Mouse (Mus musculus): Measurements from ENCODE around the gene Utrn. TPM values are rescaled to one million over a fixed set of nuclear protein-coding genes. Genes with fewer than 3 reads are reported as not detected.

Utrn gene
- polyA plus RNA-seq, 1 experiment from 2014 or later: 21.5 TPM

- whole genome bisulfite sequencing: 79% methylated on average over 4 of the region's 4 CpGs
Observed at GRCm38 (mm10) chr10:12489551-12490177, 379.5 kb downstream of the Utrn start.

GRCm38 (mm10) chr10:12488518-12488917 is 380.6 kb downstream of the Utrn start:
- 37% methylated on average over 3 of the region's 3 CpGs for WGBS
- 0 out of 2 replicates have a peak, but pooled peaks have one; percentile 43 for ATAC-seq
- Histone ChIP-seq H3K36me3 (ENCODE audit: control insufficient read depth, insufficient read depth) (no peaks in the 10 kb centered on the region), H3K9ac (ENCODE audit: low read depth, low read length) (no peak overlapping the region), H3K27me3 (replicated peaks; ENCODE audit: control insufficient read depth, insufficient read depth, low read length) (no peaks in the 10 kb centered on the region), H3K4me1 (replicated peaks; ENCODE audit: control insufficient read depth, insufficient read depth, low read length) (0 out of 2 replicates have a peak, but pooled peaks cover 5% of the 10 kb centered on the region), H3K4me3 (ENCODE audit: low read depth, low read length) (no peak overlapping the region), H3K4me2 (replicated peaks; ENCODE audit: low read depth) (no peak overlapping the region), H3K9me3 (ENCODE audit: control insufficient read depth) (no peaks in the 10 kb centered on the region), H3K27ac (ENCODE audit: low read depth, low read length) (no peak overlapping the region)
- TF ChIP-seq CTCF (IDR thresholded peaks at IDR 0.05; ENCODE audit: low read depth): no peak

More at GRCm38 (mm10) chr10:12489551-12490177, 379.5 kb downstream of the Utrn start:
- Histone ChIP-seq H3K9ac (ENCODE audit: low read depth, low read length) (no peak overlapping the region), H3K27me3 (replicated peaks; ENCODE audit: control insufficient read depth, insufficient read depth, low read length) (no peaks in the 10 kb centered on the region), H3K4me3 (ENCODE audit: low read depth, low read length) (no peak overlapping the region), H3K27ac (ENCODE audit: low read depth, low read length) (no peak overlapping the region), H3K36me3 (ENCODE audit: control insufficient read depth, insufficient read depth) (no peaks in the 10 kb centered on the region), H3K4me2 (replicated peaks; ENCODE audit: low read depth) (no peak overlapping the region), H3K9me3 (ENCODE audit: control insufficient read depth) (no peaks in the 10 kb centered on the region), H3K4me1 (replicated peaks; ENCODE audit: control insufficient read depth, insufficient read depth, low read length) (0 out of 2 replicates have a peak, but pooled peaks cover 5% of the 10 kb centered on the region)
- TF ChIP-seq CTCF (IDR thresholded peaks at IDR 0.05; ENCODE audit: low read depth): no peak
- ATAC-seq: no peak

- no peak for TF ChIP-seq CTCF (IDR thresholded peaks at IDR 0.05; ENCODE audit: low read depth)
- H3K27me3 ChIP-seq (replicated peaks; ENCODE audit: control insufficient read depth, insufficient read depth, low read length): no peaks in the 10 kb centered on the region
- no peak for ATAC-seq
- 56% methylated on average over 5 of the region's 5 CpGs for whole genome bisulfite sequencing
- H3K27ac ChIP-seq (ENCODE audit: low read depth, low read length): no peak overlapping the region
- no peak overlapping the region for H3K4me3 ChIP-seq (ENCODE audit: low read depth, low read length)
- H3K9me3 ChIP-seq (ENCODE audit: control insufficient read depth): no peaks in the 10 kb centered on the region
- no peak overlapping the region for H3K4me2 ChIP-seq (replicated peaks; ENCODE audit: low read depth)
- no peak overlapping the region for H3K9ac ChIP-seq (ENCODE audit: low read depth, low read length)
- H3K4me1 ChIP-seq (replicated peaks; ENCODE audit: control insufficient read depth, insufficient read depth, low read length): 0 out of 2 replicates have a peak, but pooled peaks cover 5% of the 10 kb centered on the region
- H3K36me3 ChIP-seq (ENCODE audit: control insufficient read depth, insufficient read depth): no peaks in the 10 kb centered on the region
Observed at GRCm38 (mm10) chr10:12488117-12488516, 381.0 kb downstream of the Utrn start.

- H3K4me2 ChIP-seq (replicated peaks; ENCODE audit: low read depth): no peak overlapping the region
- H3K27ac ChIP-seq (ENCODE audit: low read depth, low read length): no peak overlapping the region
- WGBS: 35% methylated on average over 1 of the region's 1 CpGs
- H3K27me3 ChIP-seq (replicated peaks; ENCODE audit: control insufficient read depth, insufficient read depth, low read length): no peaks in the 10 kb centered on the region
- no peak for TF ChIP-seq CTCF (IDR thresholded peaks at IDR 0.05; ENCODE audit: low read depth)
- H3K9ac ChIP-seq (ENCODE audit: low read depth, low read length): no peak overlapping the region
- no peak overlapping the region for H3K4me3 ChIP-seq (ENCODE audit: low read depth, low read length)
- peak; percentile 74 for ATAC-seq
- peaks cover 3% of the 10 kb centered on the region; the same call in 1 of the 2 replicates for H3K36me3 ChIP-seq (ENCODE audit: control insufficient read depth, insufficient read depth)
- H3K4me1 ChIP-seq (replicated peaks; ENCODE audit: control insufficient read depth, insufficient read depth, low read length): 0 out of 2 replicates have a peak, but pooled peaks cover 2% of the 10 kb centered on the region
- H3K9me3 ChIP-seq (ENCODE audit: control insufficient read depth): no peaks in the 10 kb centered on the region
Observed at GRCm38 (mm10) chr10:12483494-12483893, 385.7 kb downstream of the Utrn start.

- H3K4me1 ChIP-seq (replicated peaks; ENCODE audit: control insufficient read depth, insufficient read depth, low read length): no peaks in the 10 kb centered on the region
- H3K4me2 ChIP-seq (replicated peaks; ENCODE audit: low read depth): no peak overlapping the region
- no peak overlapping the region for H3K9ac ChIP-seq (ENCODE audit: low read depth, low read length)
- no peak overlapping the region for H3K27ac ChIP-seq (ENCODE audit: low read depth, low read length)
- 45% methylated on average over 3 of the region's 3 CpGs for WGBS
- H3K9me3 ChIP-seq (ENCODE audit: control insufficient read depth): no peaks in the 10 kb centered on the region
- peaks cover 3% of the 10 kb centered on the region; the same call in 1 of the 2 replicates for H3K36me3 ChIP-seq (ENCODE audit: control insufficient read depth, insufficient read depth)
- no peak overlapping the region for H3K4me3 ChIP-seq (ENCODE audit: low read depth, low read length)
- no peak for TF ChIP-seq CTCF (IDR thresholded peaks at IDR 0.05; ENCODE audit: low read depth)
- peak; percentile 90 for ATAC-seq
- no peaks in the 10 kb centered on the region for H3K27me3 ChIP-seq (replicated peaks; ENCODE audit: control insufficient read depth, insufficient read depth, low read length)
Observed at GRCm38 (mm10) chr10:12482975-12483374, 386.2 kb downstream of the Utrn start.

GRCm38 (mm10) chr10:12474850-12475621 is 394.1 kb downstream of the Utrn start:
- Histone ChIP-seq H3K27ac (ENCODE audit: low read depth, low read length) (no peak overlapping the region), H3K4me2 (replicated peaks; ENCODE audit: low read depth) (no peak overlapping the region), H3K9me3 (ENCODE audit: control insufficient read depth) (no peaks in the 10 kb centered on the region), H3K4me3 (ENCODE audit: low read depth, low read length) (no peak overlapping the region), H3K36me3 (ENCODE audit: control insufficient read depth, insufficient read depth) (no peaks in the 10 kb centered on the region), H3K4me1 (replicated peaks; ENCODE audit: control insufficient read depth, insufficient read depth, low read length) (peaks cover 4% of the 10 kb centered on the region; the same call in 1 of the 2 replicates), H3K27me3 (replicated peaks; ENCODE audit: control insufficient read depth, insufficient read depth, low read length) (no peaks in the 10 kb centered on the region), H3K9ac (ENCODE audit: low read depth, low read length) (no peak overlapping the region)
- WGBS: 83% methylated on average over 14 of the region's 14 CpGs
- no peak for TF ChIP-seq CTCF (IDR thresholded peaks at IDR 0.05; ENCODE audit: low read depth)
- ATAC-seq: no peak

Data from intestine, postnatal 0 days (tissue).